Mouse (Mus musculus) kidney, postnatal 0 days (tissue): ENCODE data around the gene Mypn. TPM values are rescaled to one million over a fixed set of nuclear protein-coding genes. Genes with fewer than 3 reads are reported as not detected.
A peak's percentile ranks its signal among the peaks of the same experiment; 100 is the strongest.

ENCODE experiments used
- ATAC-seq: fragments of 200-750 bp; cut with Nextera tagmentation; replicated peaks from 2 replicates; pipeline ENCODE4 v1.8.0; 2017; ENCODE audit warnings: low read depth, moderate number of reproducible peaks, moderate TSS enrichment, moderate library complexity; ENCODE audit not compliant: low FRiP score
- DNase-seq: peaks from one replicate; pipeline ENCODE4 v3.0.0-alpha.2; 2016; ENCODE audit warnings: low spot score
- H3K27ac ChIP-seq: fragments of 300-500 bp; sonication (generic); 2 replicates; pipeline ENCODE4 v1.5.1; 2014; ENCODE audit warnings: mild to moderate bottlenecking
- H3K27me3 ChIP-seq: fragments of 300-500 bp; sonication (generic); 2 replicates; pipeline ENCODE4 v1.6.1; 2014; ENCODE audit warnings: low read length, mixed read lengths; ENCODE audit not compliant: insufficient read depth
- H3K36me3 ChIP-seq: fragments of 300-500 bp; sonication (generic); 2 replicates; pipeline ENCODE4 v1.6.1; 2014; ENCODE audit warnings: low read length, mixed read lengths; ENCODE audit not compliant: insufficient read depth
- H3K4me1 ChIP-seq: fragments of 300-500 bp; sonication (generic); replicated peaks from 2 replicates; pipeline ENCODE4 v1.6.1; 2014; ENCODE audit warnings: antibody characterized with exemption, low read length, mixed read lengths; ENCODE audit not compliant: insufficient read depth
- H3K4me2 ChIP-seq: fragments of 300-500 bp; sonication (generic); 2 replicates; pipeline ENCODE4 v1.6.1; 2014; ENCODE audit warnings: mild to moderate bottlenecking, low read length, moderate library complexity, mixed read lengths
- H3K4me3 ChIP-seq: fragments of 300-500 bp; sonication (generic); replicated peaks from 2 replicates; pipeline ENCODE4 v1.5.1; 2014; ENCODE audit warnings: low read depth, low read length
- H3K9ac ChIP-seq: fragments of 300-500 bp; sonication (generic); 2 replicates; pipeline ENCODE4 v1.6.1; 2014; ENCODE audit warnings: low read depth, low read length
- H3K9me3 ChIP-seq: fragments of 300-500 bp; sonication (generic); replicated peaks from 2 replicates; pipeline ENCODE4 v1.6.1; 2016; ENCODE audit warnings: low read length, inconsistent platforms, mixed read lengths
- CTCF ChIP-seq: IDR thresholded peaks from 2 replicates; pipeline ENCODE4 v1.5.1; 2016; ENCODE audit warnings: antibody characterized with exemption, low read depth, mild to moderate bottlenecking, moderate library complexity
- WGBS: fragments of 180-500 bp; shearing (Covaris S2); extraction: QIAGEN DNeasy Blood & Tissue Kit; methylation state at CpG from one replicate; pipeline ENCODE4 v1.1.7; 2014; 5-methylcytosine and 5-hydroxymethylcytosine counted together
- polyA plus RNA-seq: library from polyadenylated mRNA; unstranded; fragments of >200 nt; fragmentation: Nextera tagmentation; extraction: Ambion mirVana; gene quantifications from 2 replicates; pipeline ENCODE4 v1.2.1, GENCODE M21; 2015

Gene Mypn
- polyA plus RNA-seq, 1 experiment from 2014 or later, result not detected

- H3K4me2 ChIP-seq, result no peak overlapping the region
- H3K9ac ChIP-seq, result no peak overlapping the region
- TF ChIP-seq CTCF, result no peak
- no peaks in the 10 kb centered on the region for H3K36me3 ChIP-seq
- no peak for ATAC-seq
- no peak for DNase-seq
- H3K27ac ChIP-seq, result no peak overlapping the region
- H3K4me3 ChIP-seq, result no peak overlapping the region
- H3K9me3 ChIP-seq, result no peaks in the 10 kb centered on the region
- no peaks in the 10 kb centered on the region for H3K27me3 ChIP-seq
- 82% methylated on average over 8 of the region's 8 CpGs for WGBS
- no peaks in the 10 kb centered on the region for H3K4me1 ChIP-seq
Observed at GRCm38 (mm10) chr10:63123141-63123540, 80.6 kb downstream of the Mypn start.

GRCm38 (mm10) chr10:63122516-63122915, 81.2 kb downstream of the Mypn start:
- 37% methylated on average over 8 of the region's 8 CpGs for WGBS
- Histone ChIP-seq H3K27ac (no peak overlapping the region), H3K9ac (no peak overlapping the region), H3K9me3 (no peaks in the 10 kb centered on the region), H3K4me1 (no peaks in the 10 kb centered on the region), H3K27me3 (no peaks in the 10 kb centered on the region), H3K4me2 (no peak overlapping the region), H3K4me3 (no peak overlapping the region), H3K36me3 (no peaks in the 10 kb centered on the region)
- DNase-seq (peak; percentile 26), ATAC-seq (peak; percentile 52; the same call in 1 of the 2 replicates)
- no peak for TF ChIP-seq CTCF

GRCm38 (mm10) chr10:63121961-63122360, 81.8 kb downstream of the Mypn start:
- Histone ChIP-seq H3K27ac (no peak overlapping the region), H3K27me3 (no peaks in the 10 kb centered on the region), H3K36me3 (no peaks in the 10 kb centered on the region), H3K4me3 (no peak overlapping the region), H3K9ac (no peak overlapping the region), H3K4me2 (no peak overlapping the region), H3K9me3 (no peaks in the 10 kb centered on the region), H3K4me1 (no peaks in the 10 kb centered on the region)
- DNase-seq (no peak), ATAC-seq (no peak)
- TF ChIP-seq CTCF, result no peak
- WGBS, result 83% methylated on average over 14 of the region's 14 CpGs

GRCm38 (mm10) chr10:63119916-63120315, 83.8 kb downstream of the Mypn start:
- DNase-seq, result no peak
- Histone ChIP-seq H3K9me3 (no peaks in the 10 kb centered on the region), H3K27me3 (no peaks in the 10 kb centered on the region), H3K4me3 (no peak overlapping the region), H3K36me3 (no peaks in the 10 kb centered on the region), H3K4me2 (no peak overlapping the region), H3K9ac (no peak overlapping the region), H3K27ac (no peak overlapping the region), H3K4me1 (no peaks in the 10 kb centered on the region)
- no peak for ATAC-seq
- TF ChIP-seq CTCF, result no peak
- 76% methylated on average over 14 of the region's 14 CpGs for WGBS

GRCm38 (mm10) chr10:63117583-63117982, 86.2 kb downstream of the Mypn start:
- Histone ChIP-seq H3K9me3 (no peaks in the 10 kb centered on the region), H3K9ac (no peak overlapping the region), H3K4me3 (no peak overlapping the region), H3K27me3 (no peaks in the 10 kb centered on the region), H3K4me2 (no peak overlapping the region), H3K4me1 (no peaks in the 10 kb centered on the region), H3K27ac (no peak overlapping the region), H3K36me3 (no peaks in the 10 kb centered on the region)
- ATAC-seq, result no peak
- TF ChIP-seq CTCF, result peak; percentile 22; the same call in 1 of the 2 replicates
- DNase-seq, result no peak
- WGBS, result 95% methylated on average over 8 of the region's 8 CpGs

- H3K36me3 ChIP-seq, result no peaks in the 10 kb centered on the region
- WGBS, result 94% methylated on average over 9 of the region's 9 CpGs
- no peak overlapping the region for H3K4me3 ChIP-seq
- TF ChIP-seq CTCF, result no peak
- no peak overlapping the region for H3K9ac ChIP-seq
- H3K4me1 ChIP-seq, result no peaks in the 10 kb centered on the region
- ATAC-seq (no peak), DNase-seq (no peak)
- H3K27ac ChIP-seq, result no peak overlapping the region
- H3K4me2 ChIP-seq, result no peak overlapping the region
- no peaks in the 10 kb centered on the region for H3K9me3 ChIP-seq
- no peaks in the 10 kb centered on the region for H3K27me3 ChIP-seq
Observed at GRCm38 (mm10) chr10:63116376-63116775, 87.4 kb downstream of the Mypn start.

- ATAC-seq (no peak), DNase-seq (no peak)
- Histone ChIP-seq H3K27me3 (no peaks in the 10 kb centered on the region), H3K9ac (no peak overlapping the region), H3K9me3 (no peaks in the 10 kb centered on the region), H3K4me1 (no peaks in the 10 kb centered on the region), H3K4me3 (no peak overlapping the region), H3K27ac (no peak overlapping the region), H3K4me2 (no peak overlapping the region), H3K36me3 (no peaks in the 10 kb centered on the region)
- 83% methylated on average over 15 of the region's 15 CpGs for WGBS
- no peak for TF ChIP-seq CTCF
Observed at GRCm38 (mm10) chr10:63115881-63116280, 87.9 kb downstream of the Mypn start.
